8 mouse cellular contexts compared by ENCODE assay signal in the genomic region with DNA sequence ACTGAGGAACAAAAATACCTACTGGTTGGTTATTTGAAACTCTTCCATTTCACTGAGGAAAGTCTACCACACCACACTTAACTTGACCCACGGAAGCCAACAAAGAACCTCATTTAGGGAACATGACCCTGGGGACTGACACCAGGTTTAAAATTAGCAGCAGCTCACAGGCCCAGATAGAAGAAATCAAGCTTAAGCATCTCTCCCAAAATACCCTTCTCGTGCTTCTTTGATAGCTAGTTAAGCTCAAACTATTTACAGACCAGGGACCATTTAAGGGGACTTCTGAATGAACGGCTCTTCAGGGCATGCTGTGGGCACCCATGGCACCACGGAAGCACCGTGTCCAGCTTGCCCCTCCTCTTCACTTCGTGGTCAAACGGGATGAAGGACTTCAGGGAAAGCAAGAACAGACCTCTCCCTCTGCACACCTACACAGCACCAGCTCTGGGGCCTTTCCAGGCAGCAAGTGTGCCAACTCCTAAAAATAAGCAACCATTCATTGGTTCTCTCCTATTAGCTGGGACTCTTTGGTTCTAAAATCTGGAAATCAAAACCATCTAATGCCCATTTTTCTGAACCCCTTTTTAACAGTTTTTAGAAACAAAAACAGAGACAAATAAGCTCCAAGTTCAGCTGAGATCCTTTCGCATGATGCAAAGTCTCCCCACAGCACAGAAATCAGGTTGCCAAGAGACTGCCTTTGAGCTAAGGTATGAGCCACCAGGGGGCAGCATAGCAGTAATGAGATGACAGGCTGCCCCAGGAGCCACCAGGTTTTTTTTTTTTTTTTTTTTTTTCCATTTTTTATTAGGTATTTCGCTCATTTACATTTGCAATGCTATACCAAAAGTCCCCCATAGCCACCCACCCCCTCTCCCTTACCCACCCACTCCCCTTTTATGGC.
DNase-seq lines count a peak whose midpoint lies in the region; ATAC-seq and TF ChIP-seq lines count a peak whose summit lies in the region.

No protein-coding gene starts in this region.

- no peak overlapping the region for H3K4me3 ChIP-seq in E14TG2a.4 (replicated peaks; ENCODE audit: low read length)

- H3K4me1 ChIP-seq in E14TG2a.4 (replicated peaks; ENCODE audit: low read depth, low read length): peaks cover 62% of the 10 kb centered on the region

- no peaks in the 10 kb centered on the region for H3K27me3 ChIP-seq in E14TG2a.4 (ENCODE audit: insufficient read depth, low read length)

- ATAC-seq in inflammation-experienced regulatory T-cells, adult 6 months: no peak

- TF ChIP-seq CTCF in E14TG2a.4 (conservative IDR thresholded peaks at IDR 0.05; ENCODE audit: low read length): peak; percentile 66

- H3K9me3 ChIP-seq in E14TG2a.4 (ENCODE audit: low read length): no peaks in the 10 kb centered on the region

- peaks cover 6% of the 10 kb centered on the region for H3K36me3 ChIP-seq in E14TG2a.4 (ENCODE audit: insufficient read depth, low read length)

- DNase-seq in adrenal gland, postnatal 10 days: peak; percentile 88
- DNase-seq in embryo, embryonic 9.5 days (ENCODE audit: extremely low spot score): peak; percentile 55
- peak; percentile 84 to 92 for DNase-seq in heart, adult 18-20 months
- peak; percentile 92 for DNase-seq in layer of hippocampus, adult 11-12 months (ENCODE audit: low spot score)
- DNase-seq in lung, postnatal 10 days: peak; percentile 86
- DNase-seq in right cerebral cortex, postnatal 4 days: peak; percentile 70
